Mouse (Mus musculus): ENCODE data around the gene Slc39a13. TPM values are rescaled to one million over a fixed set of nuclear protein-coding genes. Genes with fewer than 3 reads are reported as not detected.
"Not testable (repeated sequence)": the region's sequence is repeated elsewhere in the genome, so short reads cannot be mapped to it uniquely, and the experiment has no call there.

Slc39a13 gene
- polyA plus RNA-seq, 1 experiment from 2014 or later: 21.9 TPM

DNA sequence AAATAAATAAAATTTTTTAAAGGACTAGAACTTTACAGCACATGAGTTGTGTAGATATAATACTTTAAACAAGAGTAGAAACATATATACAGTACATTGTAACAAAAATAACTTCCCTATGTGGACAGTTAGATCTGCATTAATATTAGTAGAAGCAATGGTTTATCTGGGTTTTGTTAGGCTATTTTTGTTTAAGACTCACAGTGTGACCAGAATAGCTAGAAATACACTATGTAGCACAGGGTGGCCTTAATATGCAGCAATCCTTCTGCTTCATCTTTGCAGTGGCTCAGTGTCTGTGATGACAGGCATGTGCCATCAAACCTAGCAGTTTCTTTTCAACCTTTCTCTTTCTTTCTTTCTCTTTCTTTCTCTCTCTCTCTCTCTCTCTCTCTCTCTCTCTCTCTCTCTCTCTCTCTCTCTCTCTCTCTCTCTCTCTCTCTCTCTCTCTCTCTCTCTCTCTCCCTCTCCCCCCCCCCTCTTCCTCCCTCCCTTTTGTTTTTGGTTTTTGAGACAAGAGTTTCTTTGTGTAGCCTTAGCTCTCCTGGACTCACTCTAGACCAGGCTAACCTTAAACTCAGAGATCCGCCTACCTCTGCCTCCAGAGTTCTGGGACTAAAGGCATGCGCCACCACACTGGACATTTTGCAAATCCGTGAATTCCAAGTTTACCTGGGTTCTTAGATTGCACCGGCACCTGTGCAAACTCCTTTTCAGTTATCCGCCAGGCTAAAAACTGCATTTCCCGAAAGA lies 16.9 kb downstream of the Slc39a13 start:
- H3K36me3 ChIP-seq (ENCODE audit: control insufficient read depth, insufficient read depth, low read length): peaks cover 12% of the 10 kb centered on the region
- H3K4me1 ChIP-seq (ENCODE audit: control insufficient read depth, insufficient read depth, low read length): peaks cover 7% of the 10 kb centered on the region
- H3K27ac ChIP-seq (ENCODE audit: low read depth, low read length): no peak overlapping the region
- peak overlapping the region; percentile 89 for H3K4me2 ChIP-seq (ENCODE audit: low read depth)
- WGBS: under 1% methylated on average over 6 of the region's 6 CpGs
- no peaks in the 10 kb centered on the region for H3K27me3 ChIP-seq (ENCODE audit: control insufficient read depth, insufficient read depth, low read length)
- H3K9me3 ChIP-seq (ENCODE audit: control insufficient read depth, low read length): no peaks in the 10 kb centered on the region
- peak overlapping the region; percentile 75 for H3K4me3 ChIP-seq (ENCODE audit: low read depth, low read length)
- DNase-seq (ENCODE audit: low spot score) (no peak), ATAC-seq (ENCODE audit: insufficient read depth, low FRiP score, low TSS enrichment) (peak; percentile 80)
- H3K9ac ChIP-seq (ENCODE audit: low read length): peak overlapping the region; percentile 84

DNA sequence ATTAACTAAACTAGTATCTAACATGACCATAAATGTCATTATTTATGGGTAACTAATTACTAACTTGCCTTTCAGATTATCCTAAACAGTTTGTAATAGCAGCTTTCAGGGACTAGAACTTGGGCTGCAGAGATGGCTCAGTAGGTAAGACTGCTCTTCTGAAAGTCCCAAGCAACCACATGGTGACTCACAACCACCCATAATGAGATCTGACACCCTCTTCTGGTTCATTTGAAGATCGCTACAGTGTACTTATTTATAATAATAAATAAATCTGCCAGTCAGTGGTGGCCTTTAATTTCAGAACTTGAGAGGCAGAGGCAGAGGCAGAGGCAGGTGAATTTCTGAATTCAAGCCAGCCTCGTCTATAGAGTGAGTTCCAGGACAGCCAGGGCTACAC lies 17.5 kb downstream of the Slc39a13 start:
- ATAC-seq (ENCODE audit: insufficient read depth, low FRiP score, low TSS enrichment) (no peak), DNase-seq (ENCODE audit: low spot score) (no peak)
- Histone ChIP-seq H3K27me3 (ENCODE audit: control insufficient read depth, insufficient read depth, low read length) (no peaks in the 10 kb centered on the region), H3K4me3 (ENCODE audit: low read depth, low read length) (no peak overlapping the region), H3K9ac (ENCODE audit: low read length) (no peak overlapping the region), H3K36me3 (ENCODE audit: control insufficient read depth, insufficient read depth, low read length) (peaks cover 10% of the 10 kb centered on the region), H3K9me3 (ENCODE audit: control insufficient read depth, low read length) (no peaks in the 10 kb centered on the region), H3K4me1 (ENCODE audit: control insufficient read depth, insufficient read depth, low read length) (peaks cover 7% of the 10 kb centered on the region), H3K4me2 (ENCODE audit: low read depth) (no peak overlapping the region), H3K27ac (ENCODE audit: low read depth, low read length) (no peak overlapping the region)
- 69% methylated on average over 2 of the region's 2 CpGs for WGBS

DNA sequence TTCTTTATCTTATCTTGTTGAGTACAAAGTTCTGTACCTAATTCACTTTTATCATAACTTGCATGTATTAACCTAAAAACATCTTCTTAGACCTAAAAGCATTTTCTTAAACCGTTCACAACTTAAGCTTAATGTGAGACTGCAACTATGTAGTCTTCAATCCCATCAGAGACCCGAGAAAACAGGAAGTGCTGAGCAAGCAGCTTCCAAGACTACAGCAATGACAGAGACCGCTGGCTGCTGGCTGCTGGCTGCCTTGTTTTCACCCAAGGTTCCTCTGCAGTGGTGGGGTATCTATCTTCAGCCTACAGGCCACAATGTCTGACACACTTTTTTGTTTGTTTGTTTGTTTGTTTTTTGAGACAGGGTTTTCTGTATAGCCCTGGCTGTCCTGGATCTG lies 18.3 kb downstream of the Slc39a13 start:
- ATAC-seq (ENCODE audit: insufficient read depth, low FRiP score, low TSS enrichment): no peak
- H3K9ac ChIP-seq (ENCODE audit: low read length): no peak overlapping the region

DNA sequence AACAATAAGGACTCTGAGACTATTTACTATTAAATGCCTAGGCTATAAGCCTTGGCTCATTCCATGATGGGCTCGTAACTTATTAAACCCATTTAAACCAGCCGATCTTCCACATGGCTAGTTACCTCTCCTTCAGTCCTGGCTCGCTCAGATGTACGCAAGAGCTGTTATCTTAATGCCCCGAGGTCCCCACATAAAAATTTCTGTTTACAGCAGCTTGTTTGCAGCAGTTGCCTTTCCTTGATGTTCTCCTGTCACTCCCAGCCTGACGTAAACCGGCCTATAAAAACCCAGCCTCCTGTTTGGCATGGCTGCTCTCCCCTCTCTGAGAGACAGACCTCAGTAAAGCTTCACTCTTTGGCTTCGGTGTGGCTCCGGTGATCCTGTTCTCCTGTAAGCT lies 22.9 kb downstream of the Slc39a13 start:
- H3K27me3 ChIP-seq (ENCODE audit: control insufficient read depth, insufficient read depth, low read length): no peaks in the 10 kb centered on the region
- no peak for DNase-seq (ENCODE audit: low spot score)
- no peak for ATAC-seq (ENCODE audit: insufficient read depth, low FRiP score, low TSS enrichment)
- no peaks in the 10 kb centered on the region; the same call in 1 of the 2 replicates for H3K36me3 ChIP-seq (ENCODE audit: control insufficient read depth, insufficient read depth, low read length)
- no peak overlapping the region for H3K9ac ChIP-seq (ENCODE audit: low read length)
- H3K9me3 ChIP-seq (ENCODE audit: control insufficient read depth, low read length): no peaks in the 10 kb centered on the region
- no peak overlapping the region for H3K4me3 ChIP-seq (ENCODE audit: low read depth, low read length)
- 81% methylated on average over 9 of the region's 9 CpGs for WGBS
- H3K4me1 ChIP-seq (ENCODE audit: control insufficient read depth, insufficient read depth, low read length): no peaks in the 10 kb centered on the region
- H3K4me2 ChIP-seq (ENCODE audit: low read depth): no peak overlapping the region
- H3K27ac ChIP-seq (ENCODE audit: low read depth, low read length): no peak overlapping the region

More for the DNA sequence above, 18.3 kb downstream of the Slc39a13 start:
- Histone ChIP-seq H3K4me2 (ENCODE audit: low read depth) (no peak overlapping the region), H3K9me3 (ENCODE audit: control insufficient read depth, low read length) (no peaks in the 10 kb centered on the region), H3K4me1 (ENCODE audit: control insufficient read depth, insufficient read depth, low read length) (peaks cover 7% of the 10 kb centered on the region), H3K27me3 (ENCODE audit: control insufficient read depth, insufficient read depth, low read length) (no peaks in the 10 kb centered on the region), H3K36me3 (ENCODE audit: control insufficient read depth, insufficient read depth, low read length) (peaks cover 8% of the 10 kb centered on the region), H3K27ac (ENCODE audit: low read depth, low read length) (no peak overlapping the region), H3K4me3 (ENCODE audit: low read depth, low read length) (no peak overlapping the region)
- 87% methylated on average over 3 of the region's 3 CpGs for WGBS
- DNase-seq (ENCODE audit: low spot score): no peak

DNA sequence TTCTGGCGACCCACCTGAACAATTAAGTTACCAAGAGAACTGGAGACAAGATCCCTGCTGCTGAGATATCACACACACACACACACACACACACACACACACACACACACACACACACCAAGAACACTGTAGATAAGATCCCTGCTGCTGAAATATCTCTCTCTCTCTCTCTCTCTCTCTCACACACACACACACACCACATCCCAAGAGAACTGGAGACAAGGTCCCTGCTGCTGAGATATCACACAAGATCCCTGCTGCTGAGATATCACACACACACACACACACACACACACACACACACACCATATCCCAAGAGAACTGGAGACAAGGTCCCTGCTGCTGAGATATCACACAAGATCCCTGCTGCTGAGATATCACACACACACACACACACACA lies 24.4 kb downstream of the Slc39a13 start:
- not testable (repeated sequence) for H3K36me3 ChIP-seq (ENCODE audit: control insufficient read depth, insufficient read depth, low read length); ATAC-seq (ENCODE audit: insufficient read depth, low FRiP score, low TSS enrichment); H3K27me3 ChIP-seq (ENCODE audit: control insufficient read depth, insufficient read depth, low read length); H3K9me3 ChIP-seq (ENCODE audit: control insufficient read depth, low read length); H3K4me1 ChIP-seq (ENCODE audit: control insufficient read depth, insufficient read depth, low read length); H3K4me3 ChIP-seq (ENCODE audit: low read depth, low read length); DNase-seq (ENCODE audit: low spot score); H3K4me2 ChIP-seq (ENCODE audit: low read depth); H3K27ac ChIP-seq (ENCODE audit: low read depth, low read length); H3K9ac ChIP-seq (ENCODE audit: low read length)
- WGBS: 88% methylated on average over 1 of the region's 1 CpGs

DNA sequence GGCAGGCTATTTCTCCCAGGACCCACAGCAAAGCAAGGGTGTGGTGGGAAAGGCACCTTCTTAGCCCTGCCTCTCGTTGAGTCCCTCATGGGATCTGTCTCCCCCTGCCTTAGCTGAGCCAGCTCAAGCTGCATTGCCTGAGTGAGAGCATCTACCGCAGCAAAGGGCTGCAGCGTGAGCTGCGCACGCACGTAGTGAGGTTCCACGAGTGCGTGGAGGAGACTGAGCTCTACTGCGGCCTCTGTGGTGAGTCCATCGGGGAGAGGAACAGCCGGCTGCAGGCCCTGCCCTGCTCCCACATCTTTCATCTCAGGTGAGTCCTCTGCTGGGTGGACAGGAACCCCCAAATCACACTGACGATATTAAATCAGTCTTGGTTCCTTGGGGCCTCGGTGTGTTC lies 25.5 kb downstream of the Slc39a13 start:
- no peak overlapping the region for H3K9ac ChIP-seq (ENCODE audit: low read length)
- H3K27me3 ChIP-seq (ENCODE audit: control insufficient read depth, insufficient read depth, low read length): no peaks in the 10 kb centered on the region
- no peak overlapping the region for H3K4me3 ChIP-seq (ENCODE audit: low read depth, low read length)
- ATAC-seq (ENCODE audit: insufficient read depth, low FRiP score, low TSS enrichment) (no peak), DNase-seq (ENCODE audit: low spot score) (no peak)
- H3K4me1 ChIP-seq (ENCODE audit: control insufficient read depth, insufficient read depth, low read length): no peaks in the 10 kb centered on the region
- H3K9me3 ChIP-seq (ENCODE audit: control insufficient read depth, low read length): no peaks in the 10 kb centered on the region
- no peaks in the 10 kb centered on the region for H3K36me3 ChIP-seq (ENCODE audit: control insufficient read depth, insufficient read depth, low read length)
- no peak overlapping the region for H3K4me2 ChIP-seq (ENCODE audit: low read depth)
- H3K27ac ChIP-seq (ENCODE audit: low read depth, low read length): no peak overlapping the region
- WGBS: 85% methylated on average over 13 of the region's 13 CpGs

DNA sequence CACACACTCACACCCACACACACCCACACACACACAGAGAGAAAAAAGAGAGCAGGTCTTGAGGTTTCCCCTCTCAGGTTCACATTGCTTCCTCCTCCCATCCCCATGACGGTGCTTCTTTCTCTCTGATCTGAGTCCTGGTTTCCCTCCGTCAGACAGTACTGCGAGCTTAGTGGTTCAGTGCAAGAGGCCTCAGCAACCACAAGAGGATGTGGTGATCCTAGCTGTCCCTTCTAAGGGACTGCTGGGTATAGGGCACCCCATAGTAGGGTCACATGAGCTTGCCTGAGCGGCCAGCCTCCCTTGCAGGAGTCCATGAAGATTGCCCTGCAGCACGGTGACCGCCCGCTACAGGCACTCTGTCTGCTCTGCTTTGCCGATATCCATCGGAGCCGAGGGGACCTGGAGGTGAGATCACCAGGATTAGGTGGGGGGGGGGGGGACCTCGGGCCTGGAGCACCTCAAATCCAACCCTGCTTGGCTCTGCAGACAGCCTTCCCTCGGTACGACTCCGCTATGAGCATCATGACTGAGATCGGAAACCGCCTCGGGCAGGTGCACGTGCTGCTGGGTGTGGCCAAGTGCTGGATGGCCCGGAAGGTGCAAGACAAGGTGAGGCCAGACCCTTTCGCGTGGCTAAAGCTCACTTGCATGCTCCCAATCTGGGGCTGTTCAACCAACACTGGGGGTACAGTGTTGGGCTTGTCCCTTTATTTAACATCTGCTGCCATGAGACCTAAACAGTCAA lies 27.4 kb downstream of the Slc39a13 start:
- 73% methylated on average over 21 of the region's 21 CpGs for WGBS
- no peak for ATAC-seq (ENCODE audit: insufficient read depth, low FRiP score, low TSS enrichment)

DNA sequence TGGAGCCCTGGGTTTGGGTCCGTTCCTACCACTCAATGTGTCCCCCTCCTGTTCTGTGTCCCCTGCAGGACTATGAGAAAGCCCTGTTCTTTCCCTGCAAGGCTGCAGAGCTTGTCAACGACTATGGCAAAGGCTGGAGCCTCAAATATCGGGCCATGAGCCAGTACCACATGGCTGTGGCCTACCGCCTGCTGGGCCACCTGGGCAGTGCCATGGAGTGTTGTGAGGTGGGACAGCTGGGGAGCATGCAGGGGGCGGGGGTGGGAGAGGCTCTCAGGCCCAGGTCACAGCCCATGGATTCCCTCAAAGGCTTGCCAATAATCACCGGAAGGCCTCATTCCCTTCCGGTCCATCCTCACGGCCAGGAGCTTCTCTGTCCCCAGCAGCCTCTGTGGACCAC lies 28.4 kb downstream of the Slc39a13 start:
- no peak for ATAC-seq (ENCODE audit: insufficient read depth, low FRiP score, low TSS enrichment)
- no peaks in the 10 kb centered on the region for H3K4me1 ChIP-seq (ENCODE audit: control insufficient read depth, insufficient read depth, low read length)
- WGBS: 72% methylated on average over 8 of the region's 8 CpGs
- H3K27ac ChIP-seq (ENCODE audit: low read depth, low read length): no peak overlapping the region
- H3K9me3 ChIP-seq (ENCODE audit: control insufficient read depth, low read length): no peaks in the 10 kb centered on the region
- no peak overlapping the region for H3K9ac ChIP-seq (ENCODE audit: low read length)
- H3K4me3 ChIP-seq (ENCODE audit: low read depth, low read length): no peak overlapping the region
- DNase-seq (ENCODE audit: low spot score): no peak
- no peak overlapping the region for H3K4me2 ChIP-seq (ENCODE audit: low read depth)
- H3K36me3 ChIP-seq (ENCODE audit: control insufficient read depth, insufficient read depth, low read length): no peaks in the 10 kb centered on the region
- H3K27me3 ChIP-seq (ENCODE audit: control insufficient read depth, insufficient read depth, low read length): no peaks in the 10 kb centered on the region

More for the DNA sequence above, 27.4 kb downstream of the Slc39a13 start:
- Histone ChIP-seq H3K36me3 (ENCODE audit: control insufficient read depth, insufficient read depth, low read length) (no peaks in the 10 kb centered on the region), H3K9me3 (ENCODE audit: control insufficient read depth, low read length) (no peaks in the 10 kb centered on the region), H3K27ac (ENCODE audit: low read depth, low read length) (no peak overlapping the region), H3K4me3 (ENCODE audit: low read depth, low read length) (no peak overlapping the region), H3K27me3 (ENCODE audit: control insufficient read depth, insufficient read depth, low read length) (no peaks in the 10 kb centered on the region), H3K4me1 (ENCODE audit: control insufficient read depth, insufficient read depth, low read length) (no peaks in the 10 kb centered on the region), H3K9ac (ENCODE audit: low read length) (no peak overlapping the region), H3K4me2 (ENCODE audit: low read depth) (no peak overlapping the region)
- DNase-seq (ENCODE audit: low spot score): no peak

DNA sequence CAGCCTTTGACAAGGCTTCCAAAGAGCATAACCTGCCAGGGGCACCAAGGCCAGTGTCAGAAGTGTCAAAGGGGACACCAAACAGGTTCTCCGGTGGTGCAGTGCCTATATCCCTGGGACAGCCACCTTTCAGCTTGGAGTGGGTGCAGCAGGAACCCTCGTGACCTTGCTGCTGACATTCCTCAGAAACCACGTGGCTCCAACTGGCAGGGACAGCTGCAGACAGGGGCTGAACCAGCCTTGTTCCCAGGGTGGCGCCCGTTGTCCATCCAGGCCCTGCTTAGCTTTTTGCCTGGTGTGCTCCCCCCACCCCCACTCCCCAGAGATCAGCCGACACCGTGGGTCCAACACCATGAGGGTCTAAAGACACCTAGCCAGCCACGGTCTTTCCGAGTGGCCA lies 34.8 kb downstream of the Slc39a13 start, which contains the start of gene Rapsn:
Rapsn (plus strand) TSS at position 236 of the 400 bp plus-strand sequence.
- ATAC-seq (ENCODE audit: insufficient read depth, low FRiP score, low TSS enrichment): no peak
- no peak for DNase-seq (ENCODE audit: low spot score)
- 74% methylated on average over 9 of the region's 9 CpGs for WGBS
- H3K4me3 ChIP-seq (ENCODE audit: low read depth, low read length): no peak within 1 kb of the TSS
- H3K9ac ChIP-seq (ENCODE audit: low read length): no peak within 1 kb of the TSS
- no peaks in the 10 kb centered on the region for H3K4me1 ChIP-seq (ENCODE audit: control insufficient read depth, insufficient read depth, low read length)
- H3K27ac ChIP-seq (ENCODE audit: low read depth, low read length): no peak within 1 kb of the TSS
- no peak within 1 kb of the TSS for H3K4me2 ChIP-seq (ENCODE audit: low read depth)
- no peaks in the 10 kb centered on the region for H3K36me3 ChIP-seq (ENCODE audit: control insufficient read depth, insufficient read depth, low read length)
- no peaks in the 10 kb centered on the region for H3K27me3 ChIP-seq (ENCODE audit: control insufficient read depth, insufficient read depth, low read length)
- H3K9me3 ChIP-seq (ENCODE audit: control insufficient read depth, low read length): no peaks in the 10 kb centered on the region

All from neural tube, embryonic 11.5 days (tissue).